In the genomic region with DNA sequence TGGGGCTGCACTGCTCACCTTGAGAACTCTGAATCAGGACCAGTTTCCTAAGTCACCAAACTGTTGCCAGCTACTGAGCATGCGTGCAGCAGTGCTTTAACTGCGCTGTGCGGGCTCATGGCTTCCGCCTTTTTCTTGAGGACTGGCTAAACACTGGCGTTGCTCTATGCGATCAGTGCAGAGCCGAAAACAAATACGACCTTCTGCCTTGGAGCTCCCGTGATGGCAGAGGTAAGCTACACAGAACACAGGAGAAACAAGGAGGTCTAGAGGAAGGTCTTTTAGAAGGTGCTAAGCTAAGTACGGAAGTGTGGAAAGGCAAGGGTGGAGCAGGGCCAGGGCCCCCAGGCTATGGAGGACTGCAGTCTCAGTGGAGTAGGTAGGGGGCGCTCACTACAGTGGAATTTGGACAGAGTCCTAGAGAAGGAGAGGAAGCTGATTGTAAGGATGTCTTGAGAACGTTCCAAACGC, we compare ENCODE assay signal across 8 mouse cellular contexts. TPM values are rescaled to one million over a fixed set of nuclear protein-coding genes. Genes with fewer than 3 reads are reported as not detected.
A peak's percentile ranks its signal among the peaks of the same experiment; 100 is the strongest.
DNase-seq lines count a peak whose midpoint lies in the region; ATAC-seq and TF ChIP-seq lines count a peak whose summit lies in the region.

No protein-coding gene starts in this region.

- no peaks in the 10 kb centered on the region for H3K36me3 ChIP-seq in forebrain, embryonic 15.5 days
- no peaks in the 10 kb centered on the region for H3K36me3 ChIP-seq in kidney, adult 2 months (ENCODE audit: control insufficient read depth, insufficient read depth, low read length)
- H3K36me3 ChIP-seq in lung, embryonic 16.5 days (ENCODE audit: control insufficient read depth, insufficient read depth, low read length), result peaks cover 3% of the 10 kb centered on the region; the same call in 1 of the 2 replicates

- no peaks in the 10 kb centered on the region for H3K27me3 ChIP-seq in forebrain, embryonic 15.5 days
- H3K27me3 ChIP-seq in kidney, adult 2 months (replicated peaks; ENCODE audit: control insufficient read depth, insufficient read depth, low read length), result no peaks in the 10 kb centered on the region
- H3K27me3 ChIP-seq in lung, embryonic 16.5 days (ENCODE audit: control insufficient read depth, insufficient read depth, low read depth, low read length), result no peaks in the 10 kb centered on the region

- intact Hi-C loops in gastrocnemius, postnatal 14 days (cut with DNase I; ENCODE audit: low total_unique reads), result no loop called here

- H3K9ac ChIP-seq in forebrain, embryonic 15.5 days (replicated peaks), result no peak overlapping the region
- peak overlapping the region; percentile 51; the same call in 1 of the 2 replicates for H3K9ac ChIP-seq in lung, embryonic 16.5 days (ENCODE audit: low read length)

- H3K4me1 ChIP-seq in forebrain, embryonic 15.5 days, result peaks cover 15% of the 10 kb centered on the region
- H3K4me1 ChIP-seq in kidney, adult 2 months (ENCODE audit: control insufficient read depth, insufficient read depth, low read length), result no peaks in the 10 kb centered on the region
- no peaks in the 10 kb centered on the region; the same call in 1 of the 2 replicates for H3K4me1 ChIP-seq in lung, embryonic 16.5 days (replicated peaks; ENCODE audit: control insufficient read depth, insufficient read depth, low read length)

- TF ChIP-seq POLR2A in kidney, adult 2 months (IDR thresholded peaks at IDR 0.05; ENCODE audit: low read depth, low read length), result no peak

- H3K4me3 ChIP-seq in forebrain, embryonic 15.5 days, result peak overlapping the region; percentile 23
- H3K4me3 ChIP-seq in kidney, adult 2 months (ENCODE audit: insufficient read depth, low read depth, low read length), result 0 out of 2 replicates have a peak overlapping the region, but pooled peaks have one; percentile 25
- peak overlapping the region; percentile 42 for H3K4me3 ChIP-seq in lung, embryonic 16.5 days (ENCODE audit: low read length)

- peak; percentile 65 to 70 for DNase-seq in cerebellum, postnatal 10 days
- DNase-seq in cerebellum, postnatal 36 days, result no peak
- DNase-seq in WW6 (ENCODE audit: low read depth, low spot score), result peak; percentile 65
- DNase-seq in kidney, adult 2 months, result peak; percentile 35
- DNase-seq in retina, postnatal 1 day, result peak; percentile 72
- DNase-seq in gastrocnemius, postnatal 14 days, result no peak

- peak; percentile 75 for ATAC-seq in forebrain, embryonic 15.5 days (replicated peaks)
- ATAC-seq in lung, embryonic 16.5 days (ENCODE audit: low read depth), result peak; percentile 80; the same call in 1 of the 2 replicates

- no peak overlapping the region for H3K27ac ChIP-seq in forebrain, embryonic 15.5 days (replicated peaks)
- H3K27ac ChIP-seq in kidney, adult 2 months (ENCODE audit: insufficient read depth, low read depth, low read length), result no peak overlapping the region
- peak overlapping the region; percentile 20; the same call in 1 of the 2 replicates for H3K27ac ChIP-seq in lung, embryonic 16.5 days (ENCODE audit: low read length)

- peak overlapping the region; percentile 27; the same call in 1 of the 2 replicates for H3K4me2 ChIP-seq in forebrain, embryonic 15.5 days (replicated peaks)
- H3K4me2 ChIP-seq in lung, embryonic 16.5 days (ENCODE audit: low read depth, low read length), result peak overlapping the region; percentile 44

- TF ChIP-seq CTCF in kidney, adult 2 months (conservative IDR thresholded peaks at IDR 0.05; ENCODE audit: insufficient read depth, insufficient read length, low read depth, low read length), result peak; percentile 52

- H3K9me3 ChIP-seq in forebrain, embryonic 15.5 days, result no peaks in the 10 kb centered on the region
- no peaks in the 10 kb centered on the region for H3K9me3 ChIP-seq in lung, embryonic 16.5 days (ENCODE audit: control insufficient read depth, low read length)

- WGBS in forebrain, embryonic 15.5 days, result 31% methylated on average over 13 of the region's 13 CpGs
- WGBS in kidney, adult 2 months, result 42% methylated on average over 13 of the region's 13 CpGs
- 32% methylated on average over 13 of the region's 13 CpGs for WGBS in lung, embryonic 16.5 days

RNA-seq across cellular contexts. Expression of gene Msrb3, which starts 41.3 kb away (rescaled TPM):
- polyA plus RNA-seq in forebrain, embryonic 15.5 days (2015; fragmentation: Nextera tagmentation; extraction: Ambion mirVana), result 1.5 and 1.7 TPM in 2 replicates
- 7.8 and 9.4 TPM in 2 replicates for polyA plus RNA-seq in kidney, adult 2 months (2012; rRNA removed)
- 12.4 and 14.0 TPM in 2 replicates for polyA plus RNA-seq in lung, embryonic 16.5 days (2015; fragmentation: Nextera tagmentation; extraction: Ambion mirVana)
- total RNA-seq in gastrocnemius, postnatal 14 days (2021), result 10 to 100 TPM; 88.3 to 90.4 TPM

Comparison
In these comparisons a context has a peak if more than half of its experiments do, and no peak if none do; other contexts are left out.
1. DNase-seq: peak in cerebellum, postnatal 10 days (2 of 2), WW6 (single experiment), kidney, adult 2 months (single experiment) and retina, postnatal 1 day (single experiment); none in cerebellum, postnatal 36 days (0 of 2) and gastrocnemius, postnatal 14 days (single experiment).
2. Peak in every context shown above with its lines, with median percentiles within 50 percentile points of each other: H3K4me3 ChIP-seq.